Mouse (Mus musculus) megakaryocyte, embryonic 14.5 days (primary cell): ENCODE measurements around the gene Sirt4.

Experiments used
- FLI1 ChIP-seq: IDR thresholded peaks from 2 replicates; pipeline ENCODE4 v1.6.1; 2012; ENCODE audit warnings: low read length, inconsistent platforms, mixed read lengths
- GATA1 ChIP-seq: IDR thresholded peaks from 3 replicates; pipeline ENCODE4 v1.6.1; 2012; ENCODE audit warnings: mixed read lengths, low read length, inconsistent platforms, borderline replicate concordance

DNA sequence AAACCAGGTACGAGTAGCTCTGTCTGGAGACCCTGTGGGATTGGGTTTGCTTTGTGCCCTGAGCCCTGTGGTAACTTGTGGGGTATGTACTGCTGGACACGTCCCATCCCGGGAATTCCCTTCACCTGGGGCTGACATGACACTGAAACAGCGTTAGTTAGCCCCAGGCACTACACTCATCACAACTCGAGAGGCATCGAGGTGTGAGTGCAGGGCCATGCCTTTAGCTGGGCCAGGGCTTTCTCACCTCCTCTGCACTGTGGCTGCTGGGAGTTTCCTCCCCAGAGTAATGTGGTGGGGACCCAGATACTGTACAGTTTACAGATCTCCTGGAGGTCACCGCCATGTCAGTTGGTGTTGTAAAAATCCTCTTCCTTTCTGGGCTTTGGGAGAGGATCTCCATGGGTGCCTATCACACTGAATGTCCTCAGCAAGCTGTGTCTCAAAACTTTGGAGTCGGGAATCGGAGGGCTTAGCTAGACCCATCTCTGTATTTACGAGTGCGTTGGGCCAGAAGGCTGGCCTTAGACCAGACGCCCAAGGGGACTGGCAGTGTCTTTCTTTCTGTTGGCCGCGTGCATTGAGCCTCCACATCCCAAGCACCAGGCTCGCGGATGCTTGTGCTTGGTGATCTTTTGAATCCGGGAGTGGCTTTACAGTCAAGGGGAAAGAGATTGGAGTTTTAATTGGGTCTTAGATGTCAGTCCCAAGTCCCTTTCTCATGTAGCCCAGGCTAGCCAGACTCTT is 42.1 kb upstream of the Sirt4 start:
- TF ChIP-seq GATA1 (no peak), FLI1 (no peak)
